Mouse (Mus musculus) bone marrow, adult 2 months (tissue): Measurements from ENCODE around the gene Aqp11.

ENCODE experiments used
- CTCF ChIP-seq: fragments of 200-500 bp; IDR thresholded peaks from 2 replicates; pipeline ENCODE4 v1.5.1; 2011; ENCODE audit warnings: low read length, control low read depth; ENCODE audit not compliant: control insufficient read depth, insufficient read depth
- POLR2A ChIP-seq: fragments of 200-500 bp; IDR thresholded peaks from 2 replicates; pipeline ENCODE4 v1.6.1; 2011; ENCODE audit warnings: low read depth, mild to moderate bottlenecking, control low read depth, low read length, borderline replicate concordance; ENCODE audit not compliant: control insufficient read depth

- no peak for TF ChIP-seq POLR2A
- no peak for TF ChIP-seq CTCF
These were observed 3.1 kb downstream of the Aqp11 start for GRCm38 (mm10) chr7:97735021-97735420.
